Mouse (Mus musculus): ENCODE results near the gene Zfp706. TPM values are rescaled to one million over a fixed set of nuclear protein-coding genes. Genes with fewer than 3 reads are reported as not detected.

Gene Zfp706
- total and polyA plus RNA-seq, 3 experiments: 52.0 to 384 (median 285) TPM

DNA sequence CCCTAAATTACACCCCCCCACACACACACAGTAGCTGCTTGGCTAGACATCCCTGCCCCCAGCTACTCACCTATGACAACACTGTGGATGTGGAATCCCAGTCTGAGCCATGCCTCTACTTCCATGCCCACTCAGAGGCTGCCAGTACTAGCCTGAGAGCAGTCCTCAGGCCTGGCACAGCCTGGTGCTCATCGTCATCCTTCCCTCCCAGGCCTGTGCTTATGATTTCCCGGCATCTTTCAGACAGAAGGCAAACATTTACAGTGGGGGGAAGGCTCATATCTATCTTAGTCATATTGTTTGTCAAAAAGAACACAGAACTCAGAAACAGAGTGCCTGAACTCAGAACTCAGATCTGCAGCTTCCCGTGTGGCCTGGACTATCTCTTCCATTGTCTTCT is 23.4 kb upstream of the Zfp706 start:
- Histone ChIP-seq H3K4me2 (ENCODE audit: insufficient read depth, low read depth, poor library complexity, severe bottlenecking) (no peak overlapping the region), H3K9me3 (replicated peaks; ENCODE audit: low read length) (no peaks in the 10 kb centered on the region), H3K27ac (ENCODE audit: insufficient read depth, low read depth) (no peak overlapping the region), H3K4me3 (replicated peaks in 1 of 3; ENCODE audit: low read depth in 2 of 3, low read length in 2 of 3, poor library complexity in 1 of 3) (no peak overlapping the region), H3K27me3 (replicated peaks) (no peaks in the 10 kb centered on the region), H3K9ac (ENCODE audit: insufficient read depth, low read depth) (no peak overlapping the region), H3K36me3 (replicated peaks in 1 of 2; ENCODE audit: control insufficient read depth in 1 of 2, insufficient read depth in 1 of 2, low read length in 1 of 2) (no peaks in the 10 kb centered on the region), H3K4me1 (ENCODE audit: control insufficient read depth in 1 of 2, insufficient read depth in 2 of 2) (no peaks in the 10 kb centered on the region), H3K79me2 (replicated peaks; ENCODE audit: control insufficient read depth, extremely low read depth, insufficient read depth, poor library complexity, severe bottlenecking) (no peaks in the 10 kb centered on the region)
- dilution Hi-C loops (cut with MboI; ENCODE audit: extremely low pct_ligation_motif_present, extremely low pct_unique_long_range_greater_than_20kb, low sequenced_read_pairs): no loop called here
- in situ Hi-C loops (cut with MboI; ENCODE audit: low pct_ligation_motif_present, low pct_unique_long_range_greater_than_20kb, low sequenced_read_pairs): loop anchor here (25.0 kb wide), 1 partner anchor 1069 kb away; no protein-coding TSS in a partner anchor
- TF ChIP-seq TBP (conservative IDR thresholded peaks at IDR 0.05; ENCODE audit: low read depth, low read length) (no peak), MAFK (IDR thresholded peaks at IDR 0.05; ENCODE audit: insufficient replicate concordance, low read length) (no peak), BHLHE40 (IDR thresholded peaks at IDR 0.05; ENCODE audit: low read depth, low read length) (no peak)
- DNase-seq (ENCODE audit: extremely low read depth): no peak

DNA sequence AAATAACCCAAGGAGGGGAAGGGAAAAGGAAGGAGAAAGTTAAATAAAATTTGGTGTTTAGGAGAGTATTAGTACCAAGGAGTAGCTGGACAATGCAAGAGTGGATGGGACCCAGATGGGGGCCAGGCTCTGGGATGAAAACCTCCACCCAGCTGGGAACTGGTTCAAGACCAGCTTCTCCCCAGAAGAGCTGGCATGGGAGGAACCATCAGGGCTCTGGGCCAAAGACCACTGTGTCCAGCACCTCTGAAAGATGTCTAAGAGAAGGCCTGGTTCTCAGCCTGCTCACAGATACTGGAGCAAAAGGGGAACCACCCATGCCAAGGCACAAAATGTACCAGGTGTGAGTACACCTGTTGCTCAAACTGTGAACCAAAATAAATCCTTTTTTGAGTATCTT is 20.4 kb upstream of the Zfp706 start:
- Histone ChIP-seq H3K9ac (ENCODE audit: insufficient read depth, low read depth) (no peak overlapping the region), H3K27ac (ENCODE audit: insufficient read depth, low read depth) (no peak overlapping the region), H3K27me3 (replicated peaks) (no peaks in the 10 kb centered on the region), H3K36me3 (replicated peaks in 1 of 2; ENCODE audit: control insufficient read depth in 1 of 2, insufficient read depth in 1 of 2, low read length in 1 of 2) (no peaks in the 10 kb centered on the region), H3K4me2 (ENCODE audit: insufficient read depth, low read depth, poor library complexity, severe bottlenecking) (no peak overlapping the region), H3K4me1 (ENCODE audit: control insufficient read depth in 1 of 2, insufficient read depth in 2 of 2) (no peaks in the 10 kb centered on the region), H3K79me2 (replicated peaks; ENCODE audit: control insufficient read depth, extremely low read depth, insufficient read depth, poor library complexity, severe bottlenecking) (no peaks in the 10 kb centered on the region), H3K4me3 (replicated peaks in 1 of 3; ENCODE audit: low read depth in 2 of 3, low read length in 2 of 3, poor library complexity in 1 of 3) (no peak overlapping the region), H3K9me3 (replicated peaks; ENCODE audit: low read length) (no peaks in the 10 kb centered on the region)
- no peak for DNase-seq (ENCODE audit: extremely low read depth)
- TF ChIP-seq JUND (conservative IDR thresholded peaks at IDR 0.05; ENCODE audit: low read depth, low read length): no peak
- TF ChIP-seq BHLHE40 (IDR thresholded peaks at IDR 0.05; ENCODE audit: low read depth, low read length): no peak
- no peak for TF ChIP-seq MXI1 (IDR thresholded peaks at IDR 0.05; ENCODE audit: low read depth, low read length)
- no peak for TF ChIP-seq CTCF (conservative IDR thresholded peaks at IDR 0.05 in 1 of 2, IDR thresholded peaks at IDR 0.05 in 1 of 2; ENCODE audit: low read depth in 2 of 2, low read length in 2 of 2)
- no peak for TF ChIP-seq USF2 (conservative IDR thresholded peaks at IDR 0.05; ENCODE audit: low read depth, low read length)
- no peak for TF ChIP-seq HCFC1 (IDR thresholded peaks at IDR 0.05; ENCODE audit: low read depth, low read length)
- no peak for TF ChIP-seq UBTF (IDR thresholded peaks at IDR 0.05; ENCODE audit: low read depth, low read length)
- TF ChIP-seq POLR2A (IDR thresholded peaks at IDR 0.05; ENCODE audit: low read depth, low read length): no peak
- TF ChIP-seq MAZ (IDR thresholded peaks at IDR 0.05; ENCODE audit: low read depth, low read length): no peak
- TF ChIP-seq JUN (IDR thresholded peaks at IDR 0.05; ENCODE audit: insufficient read depth, low read depth, low read length): no peak
- no peak for TF ChIP-seq PAX5 (IDR thresholded peaks at IDR 0.05; ENCODE audit: low read length)
- no peak for TF ChIP-seq USF1 (IDR thresholded peaks at IDR 0.05; ENCODE audit: low read depth, low read length)
- no peak for TF ChIP-seq NRF1 (IDR thresholded peaks at IDR 0.05; ENCODE audit: low read depth, low read length)
- TF ChIP-seq CHD1 (IDR thresholded peaks at IDR 0.05; ENCODE audit: low read depth, low read length): no peak
- no peak for TF ChIP-seq SMC3 (IDR thresholded peaks at IDR 0.05; ENCODE audit: low read depth, low read length)
- TF ChIP-seq GABPA (IDR thresholded peaks at IDR 0.05; ENCODE audit: insufficient replicate concordance, low read depth, low read length): no peak
- no peak for TF ChIP-seq NELFE (IDR thresholded peaks at IDR 0.05; ENCODE audit: low read depth, low read length)
- no peak for TF ChIP-seq CHD2 (IDR thresholded peaks at IDR 0.05; ENCODE audit: low read length)
- in situ Hi-C loops (cut with MboI; ENCODE audit: low pct_ligation_motif_present, low pct_unique_long_range_greater_than_20kb, low sequenced_read_pairs) (loop anchor here (25.0 kb wide), 1 partner anchor 1066 kb away; no protein-coding TSS in a partner anchor), dilution Hi-C loops (cut with MboI; ENCODE audit: extremely low pct_ligation_motif_present, extremely low pct_unique_long_range_greater_than_20kb, low sequenced_read_pairs) (no loop called here)
